ENCODE assay signal across 17 mouse cellular contexts in genomic region chr1:51660531-51660930, GRCm38 (mm10).
"Had no signal": no experiment of that assay in that cellular context is flagged by ENCODE, and none has a peak within 500 bp of the region (broad histone marks: within the 10 kb centered on the region; RNA-seq: fewer than 3 reads in every experiment).

No protein-coding gene starts in this region.

- DNase-seq: left cerebral cortex, postnatal 4 days; liver; liver, embryonic 13.5 days; liver, postnatal 0 days; lung, adult 18-20 months; lung, adult 2 months; lung, embryonic 14.5 days; lung, postnatal 10 days; lung, postnatal 14 days; lung, postnatal 36 days; lung, postnatal 4 days; midbrain, embryonic 14.5 days had no signal

- ATAC-seq: liver, embryonic 12.5 days; liver, postnatal 0 days; lung, postnatal 0 days; midbrain, embryonic 13.5 days; midbrain, embryonic 15.5 days; midbrain, embryonic 16.5 days had no signal
